Mouse (Mus musculus) megakaryocyte progenitor cell, adult 5-6 weeks (primary cell): Measurements from ENCODE around the gene Apcs. TPM values are rescaled to one million over a fixed set of nuclear protein-coding genes. Genes with fewer than 3 reads are reported as not detected.

Source experiments
- ATAC-seq: replicated peaks from 2 replicates; pipeline ENCODE4 v1.8.0; 2016; ENCODE audit warnings: mild to moderate bottlenecking, moderate TSS enrichment, inconsistent platforms; ENCODE audit not compliant: poor library complexity
- total RNA-seq, 2 experiments: library from RNA; stranded (forward) in 1 of 2; stranded (reverse) in 1 of 2; fragments of 157-497, 149-512 nt in 1 of 2; fragments of 200-1000 nt in 1 of 2; gene quantifications; 2 replicates each; pipeline versions ENCODE4 v1.2.3 to v1.2.4; 2015 to 2017

Gene Apcs
- not detected in 2 replicates for total RNA-seq (2015)
- not detected in 2 replicates for total RNA-seq (2017)

GRCm38 (mm10) chr1:172894777-172895357 lies at the start of gene Apcs:
Gene Apcs (minus strand): TSS chr1:172895041.
- ATAC-seq: no peak

- no peak for ATAC-seq
Measured at GRCm38 (mm10) chr1:172932197-172932596, 37.4 kb upstream of the Apcs start.

GRCm38 (mm10) chr1:172918450-172918849 lies 23.6 kb upstream of the Apcs start:
- no peak for ATAC-seq

- ATAC-seq: no peak
Measured at GRCm38 (mm10) chr1:172917115-172917514, 22.3 kb upstream of the Apcs start.

- no peak for ATAC-seq
Measured at GRCm38 (mm10) chr1:172903313-172903712, 8.5 kb upstream of the Apcs start.

GRCm38 (mm10) chr1:172895435-172895834 lies 594 bp upstream of the Apcs start:
- no peak for ATAC-seq

GRCm38 (mm10) chr1:172876675-172877074 lies 18.2 kb downstream of the Apcs start:
- no peak for ATAC-seq

GRCm38 (mm10) chr1:172875265-172875664 lies 19.6 kb downstream of the Apcs start:
- no peak for ATAC-seq

GRCm38 (mm10) chr1:172848171-172848570 lies 46.7 kb downstream of the Apcs start:
- ATAC-seq: no peak

- no peak for ATAC-seq
Measured at GRCm38 (mm10) chr1:172847044-172847761, 47.6 kb downstream of the Apcs start.

Other genes starting within 250 kb of the Apcs start
- gene Crp, start 197.0 kb downstream of the Apcs start, total RNA-seq (2015): not detected in 2 replicates
- not detected in 2 replicates for gene Crp, start 197.0 kb downstream of the Apcs start, total RNA-seq (2017)
- not detected in 2 replicates for gene Olfr16, start 55.4 kb upstream of the Apcs start, total RNA-seq (2015)
- gene Olfr16, start 55.4 kb upstream of the Apcs start, total RNA-seq (2017): not detected in 2 replicates
- gene Olfr1408, start 242.3 kb upstream of the Apcs start, total RNA-seq (2015): not detected in 2 replicates
- not detected in 2 replicates for gene Olfr1408, start 242.3 kb upstream of the Apcs start, total RNA-seq (2017)